Mouse (Mus musculus) naive thymus-derived CD4-positive, alpha-beta T cell, adult 2 months (primary cell): ENCODE data around the gene Man1a2.

ENCODE experiments used
- DNase-seq: peaks from one replicate; pipeline ENCODE4 v3.0.0-alpha.2; 2011; ENCODE audit warnings: low read depth

The Man1a2 gene

GRCm38 (mm10) chr3:100685087-100685762 lies at the start of gene Man1a2:
Gene Man1a2, minus strand, starts transcription at chr3:100685503.
- DNase-seq: peak; percentile 88

GRCm38 (mm10) chr3:100734482-100735154 lies 49.3 kb upstream of the Man1a2 start:
- no peak for DNase-seq

- no peak for DNase-seq
Measured at GRCm38 (mm10) chr3:100731896-100732295, 46.6 kb upstream of the Man1a2 start.

DNA sequence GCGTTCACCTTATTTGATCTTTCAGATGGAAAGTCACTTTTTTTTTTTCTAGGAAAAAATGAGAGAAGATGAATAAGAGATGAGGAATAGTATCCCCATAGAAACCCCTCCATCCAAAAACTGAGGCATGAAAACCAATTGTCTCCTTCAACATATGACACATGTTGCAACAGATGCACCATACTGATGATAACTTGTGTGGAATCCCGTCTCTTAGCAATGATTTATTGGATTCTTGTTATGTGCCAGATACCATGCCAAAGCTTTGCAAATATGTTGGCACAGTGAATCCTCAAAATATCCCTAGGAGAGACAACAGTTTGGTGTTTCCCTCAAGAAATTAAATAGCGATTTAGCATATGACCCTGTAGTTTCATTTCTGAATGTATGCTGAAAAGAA lies 46.0 kb upstream of the Man1a2 start:
- no peak for DNase-seq

DNA sequence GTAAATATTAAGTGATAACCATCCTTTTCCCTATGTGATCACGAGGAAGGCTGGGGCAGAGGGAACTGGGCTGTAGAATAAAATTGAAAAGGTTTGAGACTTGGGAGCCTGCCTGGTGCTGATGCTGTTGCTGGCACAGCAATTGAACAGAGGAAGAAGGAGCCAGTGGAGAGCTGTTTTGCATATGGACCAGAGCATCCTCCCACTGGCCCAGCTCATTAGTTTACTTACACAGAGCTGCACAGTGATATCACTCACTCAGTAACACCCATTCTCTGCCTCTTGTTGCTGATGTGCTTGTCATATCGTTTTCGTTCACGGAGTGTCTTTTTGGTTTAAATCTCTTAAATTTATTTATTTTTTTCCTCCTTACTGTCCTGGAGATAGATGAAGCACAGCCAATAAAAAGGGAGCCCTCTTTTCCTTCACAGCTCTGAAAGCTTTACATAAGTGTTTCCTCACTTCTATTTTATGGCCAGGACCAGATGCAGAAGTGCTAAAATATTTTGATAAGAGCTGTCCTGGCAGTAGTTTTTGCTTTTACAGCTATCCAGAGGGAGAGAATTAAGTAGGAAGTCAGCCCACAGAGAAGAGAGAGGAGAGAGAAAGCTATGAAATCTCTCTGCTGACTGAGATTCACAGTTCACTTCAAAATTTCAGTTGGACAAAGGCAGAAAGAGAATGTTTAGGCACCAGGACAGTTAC lies 42.9 kb upstream of the Man1a2 start:
- DNase-seq: no peak

GRCm38 (mm10) chr3:100725960-100726674 lies 40.8 kb upstream of the Man1a2 start:
- no peak for DNase-seq

DNA sequence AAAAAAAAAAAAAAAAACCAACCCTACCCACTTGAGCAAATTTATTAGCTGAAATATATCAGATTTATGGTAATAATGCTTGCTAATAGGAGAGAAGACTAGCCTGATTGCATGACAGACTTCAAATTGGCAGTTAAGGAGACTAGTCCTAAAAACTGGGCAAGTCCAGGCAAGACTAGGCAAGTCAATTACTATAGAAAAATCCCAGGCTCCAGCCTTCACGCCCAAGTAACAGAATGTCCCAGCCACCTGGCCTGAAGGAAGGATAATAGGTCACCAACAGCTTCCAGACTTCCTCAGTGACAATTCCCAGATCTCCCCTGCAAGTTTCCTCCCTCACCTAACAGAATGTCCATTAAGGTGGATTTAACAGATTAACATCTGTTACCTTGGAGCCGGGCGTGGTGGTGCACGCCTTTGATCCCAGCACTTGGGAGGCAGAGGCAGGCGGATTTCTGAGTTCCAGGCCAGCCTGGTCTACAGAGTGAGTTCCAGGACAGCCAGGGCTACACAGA lies 35.5 kb upstream of the Man1a2 start:
- DNase-seq: no peak

- no peak for DNase-seq
Measured at GRCm38 (mm10) chr3:100716241-100716640, 30.9 kb upstream of the Man1a2 start.

- no peak for DNase-seq
Measured at GRCm38 (mm10) chr3:100715367-100715766, 30.1 kb upstream of the Man1a2 start.

DNA sequence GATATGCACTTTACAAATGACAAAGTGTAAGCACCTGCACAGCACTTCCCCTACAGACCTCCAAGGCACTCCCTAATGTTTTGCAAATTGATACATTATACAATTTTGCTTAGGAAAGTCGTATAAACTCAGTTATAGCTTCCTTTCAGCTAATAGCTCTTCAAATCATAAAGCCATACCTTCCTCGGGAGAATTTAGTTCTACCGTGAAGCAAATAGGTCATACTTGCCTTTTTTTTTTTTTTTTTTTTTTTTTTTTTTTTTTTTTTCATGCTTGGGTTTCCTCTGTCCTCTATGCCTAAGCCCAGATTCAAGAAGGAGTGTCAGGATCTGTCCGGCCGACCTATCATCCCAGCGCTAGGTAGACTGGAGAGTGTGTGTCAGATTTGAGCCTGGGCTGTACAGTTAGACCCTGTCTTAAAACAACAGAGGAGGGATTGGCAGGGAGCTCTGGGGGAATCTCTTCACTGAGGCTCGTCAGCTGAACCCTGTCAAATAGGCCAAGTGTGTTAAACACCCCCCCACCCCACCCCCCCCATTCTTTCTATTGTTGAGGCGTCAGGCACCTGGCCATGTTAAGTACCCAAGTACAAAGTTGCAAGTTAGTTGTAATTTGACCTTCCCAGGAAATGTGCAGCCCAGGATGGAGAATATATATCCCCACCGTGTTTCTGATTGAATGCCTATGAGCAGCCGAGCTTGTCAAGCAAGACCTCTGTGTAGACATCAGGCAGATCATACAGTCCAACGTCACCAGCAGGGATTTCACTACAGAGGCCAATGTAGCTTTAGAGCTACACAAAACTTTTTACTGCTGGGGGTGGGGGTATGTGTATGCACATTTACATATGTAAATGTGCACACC lies 28.1 kb upstream of the Man1a2 start:
- no peak for DNase-seq

- no peak for DNase-seq
Measured at GRCm38 (mm10) chr3:100712140-100712539, 26.8 kb upstream of the Man1a2 start.

GRCm38 (mm10) chr3:100711486-100711885 lies 26.2 kb upstream of the Man1a2 start:
- no peak for DNase-seq

GRCm38 (mm10) chr3:100707117-100707516 lies 21.8 kb upstream of the Man1a2 start:
- DNase-seq: no peak

DNA sequence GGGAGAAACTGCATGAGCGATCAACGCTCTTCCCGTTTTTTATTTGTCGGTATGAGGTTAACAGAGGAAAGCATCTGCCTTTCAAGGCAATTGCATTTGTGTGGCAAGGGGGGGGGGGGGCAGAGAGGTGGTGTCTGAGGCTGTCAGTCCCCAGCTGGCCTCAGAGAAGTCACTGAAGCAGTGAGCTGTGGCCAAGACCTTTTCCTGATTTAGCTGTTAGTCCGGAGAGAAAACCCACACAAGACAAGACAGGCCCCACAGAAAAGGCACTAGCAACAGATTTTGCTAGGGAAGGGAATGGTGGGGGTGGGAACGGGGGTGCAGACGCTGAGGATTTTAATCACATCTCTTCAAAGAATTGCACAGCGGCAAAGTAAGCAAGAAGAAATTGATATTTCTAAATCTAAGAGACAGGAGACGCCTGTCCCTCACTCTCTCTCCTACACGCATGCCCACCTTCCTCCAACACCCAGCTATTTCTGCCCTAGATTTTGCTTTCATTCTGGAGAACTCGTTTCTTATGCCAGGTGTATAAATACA lies 19.9 kb upstream of the Man1a2 start:
- DNase-seq: no peak

DNA sequence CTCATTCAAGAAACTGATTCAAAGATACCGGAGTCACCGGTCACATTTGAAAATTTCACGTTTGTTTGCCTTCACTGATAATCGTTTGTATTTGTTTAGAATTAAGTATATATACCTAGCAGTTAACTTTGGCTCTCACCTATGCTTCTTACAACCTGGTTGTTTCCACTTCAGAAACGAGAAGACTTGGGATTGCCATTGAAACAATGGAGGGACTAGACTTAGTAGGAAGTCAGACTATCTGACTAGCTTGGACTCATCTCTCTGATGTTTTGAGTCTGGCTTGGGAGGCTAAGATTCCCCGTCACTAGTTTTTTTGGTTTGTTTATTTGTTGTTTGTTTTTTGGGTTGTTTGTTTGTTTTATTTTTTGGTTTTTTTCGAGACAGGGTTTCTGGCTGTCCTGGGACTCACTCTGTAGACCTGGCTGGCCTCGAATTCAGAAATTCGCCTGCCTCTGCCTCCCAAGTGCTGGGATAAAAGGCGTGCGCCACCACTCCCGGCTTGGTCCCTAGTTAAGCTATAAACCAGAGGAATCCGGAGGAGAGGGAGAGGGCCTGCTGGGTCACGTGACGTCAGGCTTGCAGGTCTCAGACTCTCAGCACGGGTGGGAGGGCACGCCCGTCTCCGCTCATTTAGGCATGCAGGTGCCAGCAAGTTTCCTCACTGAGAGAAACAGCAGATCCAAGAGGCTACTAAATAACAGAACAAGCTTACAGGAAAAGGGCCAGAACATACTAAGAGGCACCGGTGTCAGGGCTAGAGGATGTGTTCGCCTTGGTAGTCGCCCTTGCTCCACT lies 18.7 kb upstream of the Man1a2 start:
- no peak for DNase-seq

GRCm38 (mm10) chr3:100702875-100703846 lies 17.9 kb upstream of the Man1a2 start:
- DNase-seq: peak; percentile 37

GRCm38 (mm10) chr3:100688747-100689146 lies 3.4 kb upstream of the Man1a2 start:
- DNase-seq: no peak

GRCm38 (mm10) chr3:100686756-100687155 lies 1.5 kb upstream of the Man1a2 start:
- no peak for DNase-seq
